Mouse (Mus musculus) ES-Bruce4 (cell line): ENCODE results near the gene Zfp638.

Experiments
- CTCF ChIP-seq: IDR thresholded peaks from one replicate; pipeline ENCODE4 v1.8.1; 2011; ENCODE audit warnings: low read depth, low read length
- EP300 ChIP-seq: IDR thresholded peaks from 2 replicates; pipeline ENCODE4 v1.6.1; 2011; ENCODE audit warnings: low read depth, low read length; ENCODE audit not compliant: insufficient read depth
- POLR2A ChIP-seq: IDR thresholded peaks from one replicate; pipeline ENCODE4 v1.8.1; 2011; ENCODE audit warnings: low read length; ENCODE audit not compliant: insufficient read depth

GRCm38 (mm10) chr6:84009915-84010302 lies 143.0 kb downstream of the Zfp638 start:
- TF ChIP-seq CTCF (no peak), EP300 (no peak), POLR2A (no peak)
